Mouse (Mus musculus): ENCODE data around the gene Cdkn2d.

DNA sequence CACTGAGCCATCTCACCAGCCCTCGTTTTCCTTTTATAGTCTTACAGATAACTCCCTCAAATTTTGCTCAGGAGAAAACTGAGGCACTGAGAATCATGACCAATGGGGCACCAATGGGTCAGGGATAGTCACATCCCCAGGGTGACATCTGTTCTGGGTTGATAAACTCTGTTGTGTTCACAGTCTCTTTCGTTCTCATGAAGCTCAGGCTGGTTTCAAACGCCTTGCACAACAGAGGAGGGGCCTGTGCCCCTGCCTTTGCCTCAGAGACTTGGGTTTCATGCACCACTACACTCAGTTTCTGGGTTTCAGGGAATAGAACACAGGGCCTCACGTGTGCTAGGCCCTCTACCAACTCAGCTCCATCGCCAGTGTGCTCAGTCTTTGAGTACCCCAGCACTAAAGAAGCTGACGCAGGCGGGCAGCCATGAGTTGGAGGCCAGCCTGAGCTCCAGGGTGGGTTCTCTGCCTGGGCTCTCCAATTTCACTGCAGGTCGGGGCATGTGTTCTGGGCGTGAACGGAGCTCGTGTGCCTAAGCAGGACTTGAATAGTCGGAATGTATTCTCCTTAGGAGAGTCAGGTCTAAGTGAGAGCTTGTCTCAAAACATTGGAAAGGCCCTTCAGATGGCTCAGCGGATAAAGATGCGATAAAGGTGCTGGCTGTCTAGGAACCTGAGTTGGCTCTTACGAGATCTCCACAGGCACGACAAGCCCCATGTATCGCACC is 26.8 kb downstream of the Cdkn2d start:
- TF ChIP-seq CTCF (IDR thresholded peaks at IDR 0.05; ENCODE audit: borderline replicate concordance, control insufficient read depth, extremely low read depth, insufficient read depth, low read length, poor library complexity) = no peak
- no peak for TF ChIP-seq POLR2A (IDR thresholded peaks at IDR 0.05; ENCODE audit: control insufficient read depth, extremely low read depth, insufficient read depth, low read length, poor library complexity)

Data from thymus, adult 2 months (tissue).